Mouse (Mus musculus) liver, postnatal 0 days (tissue): ENCODE results near the gene Srp14.

Experiments used
- CTCF ChIP-seq: sonication (generic); IDR thresholded peaks from 2 replicates; pipeline ENCODE4 v1.5.1; 2016; ENCODE audit warnings: antibody characterized with exemption, low read depth
- EP300 ChIP-seq: IDR thresholded peaks from 2 replicates; pipeline ENCODE4 v1.6.1; 2016; ENCODE audit warnings: antibody characterized with exemption, low read depth, mild to moderate bottlenecking

- TF ChIP-seq CTCF (no peak), EP300 (no peak)
Measured at GRCm38 (mm10) chr2:118524811-118525210, 45.3 kb upstream of the Srp14 start.
